In the genomic region with DNA sequence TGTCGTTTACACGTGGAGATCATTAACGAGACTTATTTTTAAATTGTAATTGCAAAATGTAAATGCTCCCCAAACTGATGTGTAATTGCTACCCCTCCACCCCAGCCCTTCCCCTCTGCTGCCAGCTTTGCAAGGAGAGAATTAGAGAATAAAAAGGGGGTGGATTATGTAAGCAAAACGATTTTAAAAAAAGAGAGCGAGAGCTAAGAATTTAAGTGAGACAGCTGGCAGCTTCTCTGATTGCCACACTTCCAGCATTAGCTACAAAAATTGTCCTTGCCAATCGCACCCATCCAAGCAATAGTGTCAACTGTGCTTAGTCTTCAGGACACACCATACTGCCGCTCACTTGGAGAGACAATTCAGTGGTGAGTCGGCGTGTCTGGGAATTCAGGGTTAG, we compare ENCODE assay signal across 16 mouse cellular contexts.
DNase-seq lines count a peak whose midpoint lies in the region; TF ChIP-seq lines count a peak whose summit lies in the region.
"Had no signal": no experiment of that assay in that cellular context is flagged by ENCODE, and none has a peak within 500 bp of the region (broad histone marks: within the 10 kb centered on the region; RNA-seq: fewer than 3 reads in every experiment).

No protein-coding gene starts in this region.

- peaks cover 1% of the 10 kb centered on the region; the same call in 1 of the 2 replicates for H3K4me1 ChIP-seq in heart, embryonic 10.5 days
- H3K4me1 ChIP-seq: heart, embryonic 13.5 days; intestine, embryonic 15.5 days; liver, embryonic 15.5 days had no signal

- no peaks in the 10 kb centered on the region for H3K36me3 ChIP-seq in heart, embryonic 10.5 days
- H3K36me3 ChIP-seq: heart, embryonic 13.5 days; intestine, embryonic 15.5 days; liver, embryonic 15.5 days had no signal

- no peak overlapping the region for H3K27ac ChIP-seq in heart, embryonic 10.5 days
- H3K27ac ChIP-seq: heart, embryonic 13.5 days; hindbrain, embryonic 10.5 days; intestine, embryonic 15.5 days; liver, embryonic 15.5 days had no signal

- H3K9me3 ChIP-seq in heart, embryonic 10.5 days: no peaks in the 10 kb centered on the region
- H3K9me3 ChIP-seq: heart, embryonic 13.5 days; hindbrain, embryonic 10.5 days; intestine, embryonic 15.5 days; liver, embryonic 15.5 days had no signal

- peak; percentile 77 for DNase-seq in left cerebral cortex, adult 11 months (ENCODE audit: low spot score)
- DNase-seq in left cerebral cortex, postnatal 4 days: no peak
- DNase-seq in brain, embryonic 14.5 days (ENCODE audit: low read depth): peak; percentile 63
- DNase-seq in frontal cortex, adult 2 months (ENCODE audit: extremely low spot score in 1 of 2, low spot score in 1 of 2): peak; percentile 80 to 88
- peak; percentile 82 for DNase-seq in left cerebral cortex, adult 9 months (ENCODE audit: low spot score in 2 of 2)
- no peak for DNase-seq in cerebellum, adult 11-12 months
- DNase-seq in adrenal gland, adult (ENCODE audit: inconsistent age in 2 of 2, low spot score in 1 of 2): no peak
- no peak for DNase-seq in heart, embryonic 10.5 days (ENCODE audit: low spot score)
- DNase-seq: cerebellum, adult 2 months; gastrocnemius, postnatal 25 days; kidney, postnatal 10 days; thymus, postnatal 14 days had no signal

- no peak for TF ChIP-seq CTCF in brain, embryonic 14.5 days (IDR thresholded peaks at IDR 0.05; ENCODE audit: borderline replicate concordance, extremely low read depth, insufficient read depth, insufficient read length)

- no peak overlapping the region for H3K4me3 ChIP-seq in heart, embryonic 10.5 days
- H3K4me3 ChIP-seq: heart, embryonic 13.5 days; hindbrain, embryonic 10.5 days; intestine, embryonic 15.5 days; liver, embryonic 15.5 days had no signal

- intact Hi-C loops in left cerebral cortex, postnatal 4 days (cut with DNase I): no loop called here

- no peak for TF ChIP-seq POLR2A in brain, embryonic 14.5 days (IDR thresholded peaks at IDR 0.05; ENCODE audit: borderline replicate concordance, extremely low read depth, insufficient read depth, insufficient read length, poor library complexity, severe bottlenecking)

- 82% methylated on average over 9 of the region's 9 CpGs for WGBS in heart, embryonic 10.5 days

- no peaks in the 10 kb centered on the region for H3K27me3 ChIP-seq in heart, embryonic 10.5 days (ENCODE audit: insufficient read depth, poor library complexity, severe bottlenecking)
- H3K27me3 ChIP-seq: heart, embryonic 13.5 days; intestine, embryonic 15.5 days; liver, embryonic 15.5 days had no signal

Comparison
In these comparisons a context has a peak if more than half of its experiments do, and no peak if none do; other contexts are left out.
1. DNase-seq: peak in left cerebral cortex, adult 11 months (single experiment), brain, embryonic 14.5 days (single experiment), frontal cortex, adult 2 months (2 of 2) and left cerebral cortex, adult 9 months (2 of 2); none in left cerebral cortex, postnatal 4 days (single experiment), cerebellum, adult 11-12 months (single experiment), adrenal gland, adult (0 of 2) and heart, embryonic 10.5 days (single experiment).